Mouse (Mus musculus) midbrain, postnatal 0 days (tissue): Measurements from ENCODE around the gene Fyco1. TPM values are rescaled to one million over a fixed set of nuclear protein-coding genes. Genes with fewer than 3 reads are reported as not detected.

Experiments used
- ATAC-seq: fragments of 200-750 bp; cut with Nextera tagmentation; 2 replicates; pipeline ENCODE4 v1.8.0; 2017; ENCODE audit warnings: moderate number of reproducible peaks, mild to moderate bottlenecking, moderate TSS enrichment, moderate library complexity; ENCODE audit not compliant: low FRiP score
- DNase-seq: peaks from one replicate; pipeline ENCODE4 v3.0.0-alpha.2; 2015; ENCODE audit warnings: low spot score
- H3K27ac ChIP-seq: fragments of 300-500 bp; sonication (generic); 2 replicates; pipeline ENCODE4 v1.5.1; 2014; ENCODE audit warnings: low read depth, mild to moderate bottlenecking, low read length, mixed read lengths
- H3K27me3 ChIP-seq: fragments of 300-500 bp; sonication (generic); 2 replicates; pipeline ENCODE4 v1.6.1; 2014; ENCODE audit warnings: low read length, control low read depth, mixed read lengths; ENCODE audit not compliant: insufficient read depth
- H3K36me3 ChIP-seq: fragments of 300-500 bp; sonication (generic); 2 replicates; pipeline ENCODE4 v1.6.1; 2014; ENCODE audit warnings: low read length, control low read depth, mixed read lengths; ENCODE audit not compliant: insufficient read depth
- H3K4me1 ChIP-seq: fragments of 300-500 bp; sonication (generic); 2 replicates; pipeline ENCODE4 v1.6.1; 2014; ENCODE audit warnings: mild to moderate bottlenecking, control low read depth, antibody characterized with exemption, low read length, mixed read lengths; ENCODE audit not compliant: insufficient read depth
- H3K4me2 ChIP-seq: fragments of 300-500 bp; sonication (generic); 2 replicates; pipeline ENCODE4 v1.6.1; 2014; ENCODE audit warnings: low read depth, mild to moderate bottlenecking, low read length, mixed read lengths; ENCODE audit not compliant: poor library complexity, severe bottlenecking
- H3K4me3 ChIP-seq: fragments of 300-500 bp; sonication (generic); 2 replicates; pipeline ENCODE4 v1.5.1; 2014; ENCODE audit warnings: low read depth, mild to moderate bottlenecking, low read length, moderate library complexity
- H3K9ac ChIP-seq: fragments of 300-500 bp; sonication (generic); replicated peaks from 2 replicates; pipeline ENCODE4 v1.6.1; 2014; ENCODE audit warnings: mild to moderate bottlenecking, low read length, moderate library complexity, mixed read lengths; ENCODE audit not compliant: poor library complexity, severe bottlenecking
- H3K9me3 ChIP-seq: fragments of 300-500 bp; sonication (generic); 2 replicates; pipeline ENCODE4 v1.6.1; 2016; ENCODE audit warnings: low read length, control low read depth
- CTCF ChIP-seq: IDR thresholded peaks from 2 replicates; pipeline ENCODE4 v1.5.1; 2016; ENCODE audit warnings: antibody characterized with exemption, mild to moderate bottlenecking
- WGBS: fragments of 180-500 bp; shearing (Covaris S2); extraction: QIAGEN DNeasy Blood & Tissue Kit; methylation state at CpG from one replicate; pipeline ENCODE4 v1.1.7; 2014; 5-methylcytosine and 5-hydroxymethylcytosine counted together
- polyA plus RNA-seq: library from polyadenylated mRNA; unstranded; fragments of >200 nt; fragmentation: Nextera tagmentation; extraction: Ambion mirVana; gene quantifications from 2 replicates; pipeline ENCODE4 v1.2.1, GENCODE M21; 2015
- total RNA-seq: library from RNA; depleted of rRNA; stranded (reverse); fragments of >200 nt; gene quantifications from 2 replicates; pipeline ENCODE4 v1.2.3, GENCODE M21; 2014

Fyco1 gene
- total and polyA plus RNA-seq, 2 experiments from 2014 or later, result 9.0 to 11.9 TPM

DNA sequence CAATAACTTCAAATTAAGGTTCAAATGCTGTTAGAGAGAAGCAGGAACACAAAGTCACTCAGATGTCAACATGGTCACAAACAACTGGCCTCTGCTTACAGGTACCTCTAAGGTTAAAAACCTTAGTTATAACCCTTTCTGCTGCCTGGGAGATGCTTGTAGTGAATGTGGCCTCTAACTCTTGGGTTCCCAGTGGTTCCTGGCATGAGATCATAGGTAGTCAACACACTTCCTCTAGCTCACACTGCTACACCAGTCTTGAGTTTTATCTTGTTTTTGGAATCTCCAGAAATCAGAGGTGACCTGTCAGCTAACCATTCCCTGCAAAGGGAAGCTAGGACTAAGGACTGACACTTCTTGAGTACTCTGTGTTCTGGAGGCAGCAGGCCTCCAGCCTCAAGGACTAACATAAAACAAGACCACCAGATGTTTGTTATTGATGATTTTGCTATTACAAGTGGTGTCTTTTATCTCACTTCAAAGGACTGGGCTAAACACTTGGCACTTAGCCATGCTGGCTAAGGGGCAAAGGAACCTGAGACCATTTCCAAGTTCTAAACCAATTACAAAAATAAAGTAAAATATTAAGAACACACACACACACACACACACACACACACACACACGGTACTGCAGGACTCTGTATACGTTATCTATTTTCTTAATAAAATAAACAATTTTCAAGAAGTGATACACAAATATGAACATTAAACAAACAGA is 1.6 kb downstream of the Fyco1 start:
- Histone ChIP-seq H3K4me1 (no peaks in the 10 kb centered on the region; the same call in 1 of the 2 replicates), H3K27me3 (no peaks in the 10 kb centered on the region), H3K27ac (no peak overlapping the region), H3K4me2 (peak overlapping the region; percentile 86; the same call in 1 of the 2 replicates), H3K9ac (no peak overlapping the region), H3K36me3 (no peaks in the 10 kb centered on the region), H3K9me3 (no peaks in the 10 kb centered on the region), H3K4me3 (peak overlapping the region; percentile 79; the same call in 1 of the 2 replicates)
- TF ChIP-seq CTCF, result no peak
- peak; percentile 11 for DNase-seq
- WGBS, result 73% methylated on average over 2 of the region's 2 CpGs
- ATAC-seq, result no peak

DNA sequence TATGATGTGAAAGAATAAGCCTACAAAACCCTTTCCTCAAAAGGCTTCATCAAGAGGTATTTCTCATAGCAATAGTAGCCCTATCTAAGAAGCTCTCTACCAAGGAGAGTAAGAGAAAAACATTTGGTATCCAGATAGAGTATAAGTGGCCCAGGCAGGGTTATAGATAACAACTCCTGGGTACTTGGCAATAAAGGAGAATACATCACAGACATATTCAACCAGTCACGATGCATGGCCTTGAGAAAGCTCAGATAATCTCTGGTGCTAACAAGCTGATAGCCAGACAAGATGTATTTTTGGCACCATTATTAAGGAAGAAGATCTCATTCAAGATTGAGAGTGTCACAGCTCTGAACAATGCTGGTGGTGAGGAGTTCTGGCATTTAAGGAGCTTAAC is 5.2 kb downstream of the Fyco1 start:
- Histone ChIP-seq H3K4me3 (no peak overlapping the region), H3K27me3 (no peaks in the 10 kb centered on the region), H3K9ac (no peak overlapping the region), H3K9me3 (no peaks in the 10 kb centered on the region), H3K36me3 (no peaks in the 10 kb centered on the region), H3K4me1 (no peaks in the 10 kb centered on the region; the same call in 1 of the 2 replicates), H3K27ac (no peak overlapping the region), H3K4me2 (no peak overlapping the region)
- no peak for TF ChIP-seq CTCF
- 93% methylated on average over 1 of the region's 1 CpGs for WGBS
- ATAC-seq (no peak), DNase-seq (no peak)

- H3K27me3 ChIP-seq, result no peaks in the 10 kb centered on the region
- no peak overlapping the region for H3K27ac ChIP-seq
- H3K9me3 ChIP-seq, result no peaks in the 10 kb centered on the region
- ATAC-seq, result no peak
- no peaks in the 10 kb centered on the region for H3K4me1 ChIP-seq
- TF ChIP-seq CTCF, result no peak; the same call in 1 of the 2 replicates
- no peak overlapping the region for H3K4me3 ChIP-seq
- 72% methylated on average over 3 of the region's 3 CpGs for WGBS
- no peak overlapping the region for H3K4me2 ChIP-seq
- peaks cover 6% of the 10 kb centered on the region; the same call in 1 of the 2 replicates for H3K36me3 ChIP-seq
- H3K9ac ChIP-seq, result no peak overlapping the region
- no peak for DNase-seq
Observed at GRCm38 (mm10) chr9:123845120-123845519, 6.6 kb downstream of the Fyco1 start.

DNA sequence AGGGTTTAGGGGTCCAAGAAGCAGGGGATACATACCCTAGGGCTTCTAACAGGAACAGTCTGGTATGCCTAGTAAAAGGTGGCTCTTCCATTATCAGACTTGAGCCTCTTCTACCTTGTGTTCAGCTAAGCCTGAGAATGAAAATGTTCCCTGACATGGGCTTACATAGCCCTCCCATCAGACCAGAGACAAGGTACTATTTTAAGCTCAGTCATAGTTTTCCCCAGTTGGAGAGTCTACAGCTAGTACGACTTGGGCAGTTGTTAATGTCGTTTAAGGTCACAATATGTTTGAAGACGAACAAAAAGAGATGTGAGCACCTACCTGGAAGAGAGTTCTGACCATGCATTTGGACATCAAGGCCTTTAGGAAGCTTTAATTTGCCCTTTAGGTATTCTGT is 7.2 kb downstream of the Fyco1 start:
- Histone ChIP-seq H3K9ac (no peak overlapping the region), H3K9me3 (no peaks in the 10 kb centered on the region), H3K27me3 (no peaks in the 10 kb centered on the region), H3K27ac (no peak overlapping the region), H3K4me3 (no peak overlapping the region), H3K36me3 (peaks cover 10% of the 10 kb centered on the region; the same call in 1 of the 2 replicates), H3K4me2 (no peak overlapping the region), H3K4me1 (no peaks in the 10 kb centered on the region)
- no peak for ATAC-seq
- no peak for TF ChIP-seq CTCF
- 93% methylated on average over 3 of the region's 3 CpGs for WGBS
- DNase-seq, result no peak

DNA sequence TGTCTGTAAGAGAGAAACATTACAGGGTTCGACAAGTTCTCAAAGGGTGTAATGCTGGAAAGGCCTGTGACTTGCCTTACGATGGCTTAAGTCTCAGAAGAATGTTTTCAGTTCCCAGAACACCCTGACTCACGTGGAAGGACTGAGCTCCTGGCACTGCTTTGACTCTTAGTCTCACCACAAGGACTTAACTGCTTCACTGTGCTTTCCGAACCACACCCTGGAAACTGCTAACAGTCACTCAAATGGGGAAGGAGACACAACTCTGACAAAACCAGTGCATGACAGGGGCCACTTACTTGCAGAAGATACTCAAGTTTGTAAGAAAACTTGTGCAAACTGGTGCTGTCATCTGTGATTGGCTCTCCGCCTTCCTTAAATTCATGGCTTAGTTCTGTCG is 11.5 kb downstream of the Fyco1 start:
- H3K36me3 ChIP-seq, result peaks cover 34% of the 10 kb centered on the region
- no peak for DNase-seq
- no peak overlapping the region for H3K27ac ChIP-seq
- no peak for ATAC-seq
- no peaks in the 10 kb centered on the region for H3K9me3 ChIP-seq
- no peak overlapping the region for H3K4me2 ChIP-seq
- no peaks in the 10 kb centered on the region for H3K4me1 ChIP-seq
- no peak overlapping the region for H3K4me3 ChIP-seq
- H3K9ac ChIP-seq, result no peak overlapping the region
- no peaks in the 10 kb centered on the region for H3K27me3 ChIP-seq
- WGBS, result 92% methylated on average over 6 of the region's 6 CpGs
- TF ChIP-seq CTCF, result no peak

DNA sequence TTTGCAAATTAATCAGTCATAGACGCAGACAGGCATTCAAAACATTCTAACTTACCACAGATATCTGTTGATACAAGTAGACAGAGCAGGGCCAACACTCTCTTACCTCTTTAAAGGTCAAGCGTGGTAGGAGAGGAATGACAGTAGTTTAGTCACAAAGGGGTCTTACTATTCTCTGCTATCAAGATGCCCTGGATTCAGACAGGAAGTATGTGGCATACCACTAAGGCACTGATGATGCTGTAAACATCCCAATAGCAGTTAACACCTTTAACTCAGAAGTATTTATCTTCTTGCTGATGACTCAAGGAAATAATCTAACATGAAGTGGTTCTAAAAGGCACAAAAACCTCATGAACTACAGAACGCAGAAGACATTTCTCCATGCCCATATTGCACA is 15.8 kb downstream of the Fyco1 start:
- TF ChIP-seq CTCF, result no peak
- peaks cover 41% of the 10 kb centered on the region for H3K36me3 ChIP-seq
- ATAC-seq (no peak), DNase-seq (no peak)
- no peak overlapping the region for H3K4me3 ChIP-seq
- no peaks in the 10 kb centered on the region for H3K27me3 ChIP-seq
- no peak overlapping the region for H3K4me2 ChIP-seq
- no peak overlapping the region for H3K9ac ChIP-seq
- no peak overlapping the region for H3K27ac ChIP-seq
- H3K4me1 ChIP-seq, result no peaks in the 10 kb centered on the region
- H3K9me3 ChIP-seq, result no peaks in the 10 kb centered on the region
- 93% methylated on average over 3 of the region's 3 CpGs for WGBS
